Mouse (Mus musculus): ENCODE measurements around the gene Lkaaear1. TPM values are rescaled to one million over a fixed set of nuclear protein-coding genes. Genes with fewer than 3 reads are reported as not detected.
A peak's percentile ranks its signal among the peaks of the same experiment; 100 is the strongest.

The Lkaaear1 gene
- total RNA-seq, 2 experiments from 2014 or later = not detected

GRCm38 (mm10) chr2:181657441-181657840 lies 40.8 kb downstream of the Lkaaear1 start:
- no peak for DNase-seq
- intact Hi-C loops (cut with DNase I) = no loop called here

- DNase-seq = no peak
- intact Hi-C loops (cut with DNase I) = no loop called here
These were observed 41.5 kb downstream of the Lkaaear1 start, which contains the start of gene Gm29797 for GRCm38 (mm10) chr2:181656734-181657133. Gene Gm29797, plus strand, starts transcription at chr2:181657034.

GRCm38 (mm10) chr2:181653523-181653922 lies 44.7 kb downstream of the Lkaaear1 start:
- intact Hi-C loops (cut with DNase I) = no loop called here
- DNase-seq = no peak

- DNase-seq = no peak
- intact Hi-C loops (cut with DNase I) = no loop called here
These were observed 45.2 kb downstream of the Lkaaear1 start for GRCm38 (mm10) chr2:181653065-181653464.

GRCm38 (mm10) chr2:181648926-181649325 lies 49.3 kb downstream of the Lkaaear1 start:
- DNase-seq = peak; percentile 69
- intact Hi-C loops (cut with DNase I) = loop anchor here (10.0 kb wide), 1 partner anchor 206 kb away; no protein-coding TSS in a partner anchor

Other genes with a start within 250 kb of the Lkaaear1 start
- 10 to 100 TPM; 16.6 to 16.8 TPM for gene Zbtb46, start 239.0 kb downstream of the Lkaaear1 start, total RNA-seq (2021)
- gene Abhd16b, start 205.2 kb downstream of the Lkaaear1 start, total RNA-seq (2021) = not detected
- 10 to 100 TPM; 69.7 to 73.5 TPM for gene Tpd52l2, start 201.3 kb downstream of the Lkaaear1 start, total RNA-seq (2021)
- gene Dnajc5, start 178.0 kb downstream of the Lkaaear1 start, total RNA-seq (2021) = 100 to 1,000 TPM; 288 to 305 TPM
- gene Uckl1, start 113.5 kb downstream of the Lkaaear1 start, total RNA-seq (2021) = 10 to 100 TPM; 66.1 to 69.2 TPM
- 10 to 100 TPM; 49.7 to 51.6 TPM for gene Prpf6, start 106.6 kb downstream of the Lkaaear1 start, total RNA-seq (2021)
- gene Zfp512b, start 105.6 kb downstream of the Lkaaear1 start, total RNA-seq (2021) = 100 to 1,000 TPM; 191 to 197 TPM
- gene Samd10, start 99.2 kb downstream of the Lkaaear1 start, total RNA-seq (2021) = 10 to 100 TPM; 43.7 to 48.7 TPM
- gene Gm29797, start 41.4 kb downstream of the Lkaaear1 start, total RNA-seq (2021) = under 1 TPM; 0.50 to 0.54 TPM
- 10 to 100 TPM; 13.4 to 13.5 TPM for gene Sox18, start 26.8 kb downstream of the Lkaaear1 start, total RNA-seq (2021)
- gene Tcea2, start 18.1 kb downstream of the Lkaaear1 start, total RNA-seq (2021) = 10 to 100 TPM; 57.8 to 62.4 TPM
- 10 to 100 TPM; 39.0 to 49.4 TPM for gene Rgs19, start 4.5 kb downstream of the Lkaaear1 start, total RNA-seq (2021)
- 10 to 100 TPM; 73.1 to 73.8 TPM for gene Oprl1, start 16.6 kb upstream of the Lkaaear1 start, total RNA-seq (2021)
- gene Myt1, start 64.9 kb upstream of the Lkaaear1 start, total RNA-seq (2021) = 10 to 100 TPM; 35.7 to 37.7 TPM
- 10 to 100 TPM; 38.0 to 40.7 TPM for gene Pcmtd2, start 139.4 kb upstream of the Lkaaear1 start, total RNA-seq (2021)
- 10 to 100 TPM; 53.4 to 56.2 TPM for gene Polr3k, start 165.9 kb upstream of the Lkaaear1 start, total RNA-seq (2021)